Mouse (Mus musculus) spleen, adult 2 months (tissue): ENCODE data around the gene Tmem87b.

Experiments used
- CTCF ChIP-seq: fragments of 200-500 bp; IDR thresholded peaks from 2 replicates; pipeline ENCODE4 v1.5.1; 2011; ENCODE audit warnings: mild to moderate bottlenecking, inconsistent platforms; ENCODE audit not compliant: insufficient read depth, insufficient read length, insufficient replicate concordance; ENCODE audit errors: extremely low read depth
- POLR2A ChIP-seq: fragments of 200-500 bp; IDR thresholded peaks from 2 replicates; pipeline ENCODE4 v1.6.1; 2011; ENCODE audit warnings: low read depth, low read length, inconsistent platforms

DNA sequence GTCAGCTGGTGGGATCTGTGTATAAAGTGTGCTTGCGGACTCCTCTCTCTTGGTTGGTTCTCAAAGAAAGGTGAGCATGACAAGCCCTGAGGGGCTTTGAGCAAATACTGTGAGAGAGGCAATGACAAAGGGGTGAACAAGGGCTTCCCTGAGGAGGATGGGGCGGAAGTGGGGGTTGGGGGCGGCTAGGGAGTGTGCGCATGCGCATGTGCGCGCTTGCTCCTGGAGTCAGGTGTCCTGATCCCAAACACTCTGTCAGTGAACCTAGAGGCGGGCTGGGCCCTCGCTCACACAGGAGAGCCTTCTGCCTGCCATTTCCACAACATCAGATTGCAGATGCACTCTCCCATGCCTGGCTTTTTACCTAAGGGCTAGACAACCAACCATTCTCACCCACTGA lies 54.3 kb downstream of the Tmem87b start:
- TF ChIP-seq CTCF (no peak), POLR2A (no peak)
